Mouse (Mus musculus) right cerebral cortex, adult 18-20 months (tissue): ENCODE measurements at regions not wholly inside any gene's neighbourhood (a gene's known extent, or its start where the extent isn't known, plus 50 kb on each side); places are given as distances from the start of the nearest gene placed in this dataset.

Source experiments
- DNase-seq: peaks from one replicate; pipeline ENCODE4 v3.0.0; 2022; ENCODE audit warnings: mixed read lengths

GRCm38 (mm10) chr5:119739386-119739785 lies 68.9 kb downstream of the Tbx3 start:
- no peak for DNase-seq

- DNase-seq, result peak; percentile 43
Observed at GRCm38 (mm10) chr5:119741116-119741515, 70.6 kb downstream of the Tbx3 start.

GRCm38 (mm10) chr5:119743733-119744132 lies 73.3 kb downstream of the Tbx3 start:
- no peak for DNase-seq

GRCm38 (mm10) chr5:119747038-119747437 lies 76.6 kb downstream of the Tbx3 start:
- no peak for DNase-seq

- DNase-seq, result no peak
Observed at GRCm38 (mm10) chr5:119748667-119749066, 78.2 kb downstream of the Tbx3 start.

- no peak for DNase-seq
Observed at GRCm38 (mm10) chr5:119749153-119749552, 78.7 kb downstream of the Tbx3 start.

GRCm38 (mm10) chr5:119755782-119756181 lies 76.7 kb upstream of the Tbx5 start:
- no peak for DNase-seq

GRCm38 (mm10) chr5:119758880-119759279 lies 73.6 kb upstream of the Tbx5 start:
- no peak for DNase-seq

- no peak for DNase-seq
Observed at GRCm38 (mm10) chr5:119762102-119762501, 70.4 kb upstream of the Tbx5 start.

GRCm38 (mm10) chr5:119763337-119763736 lies 69.1 kb upstream of the Tbx5 start:
- DNase-seq, result no peak

- no peak for DNase-seq
Observed at GRCm38 (mm10) chr5:119766372-119766771, 66.1 kb upstream of the Tbx5 start.

- DNase-seq, result no peak
Observed at GRCm38 (mm10) chr5:119770951-119771350, 61.5 kb upstream of the Tbx5 start.

- DNase-seq, result no peak
Observed at GRCm38 (mm10) chr5:119776106-119776887, 56.2 kb upstream of the Tbx5 start.

GRCm38 (mm10) chr5:119777836-119778235 lies 54.6 kb upstream of the Tbx5 start:
- DNase-seq, result peak; percentile 25

GRCm38 (mm10) chr5:119781375-119781774 lies 51.1 kb upstream of the Tbx5 start:
- DNase-seq, result no peak
